Mouse (Mus musculus): ENCODE measurements around the gene Stpg1. TPM values are rescaled to one million over a fixed set of nuclear protein-coding genes. Genes with fewer than 3 reads are reported as not detected.

Stpg1 gene
- polyA plus RNA-seq, 1 experiment from 2014 or later = 0.65 TPM

GRCm38 (mm10) chr4:135581222-135581910 is 86.8 kb downstream of the Stpg1 start:
- H3K27ac ChIP-seq (replicated peaks; ENCODE audit: low read depth, low read length) = no peak overlapping the region
- no peak overlapping the region for H3K9ac ChIP-seq (ENCODE audit: low read depth, low read length)
- 0 out of 2 replicates have a peak, but pooled peaks cover 4% of the 10 kb centered on the region for H3K27me3 ChIP-seq (replicated peaks; ENCODE audit: control insufficient read depth, insufficient read depth, low read length)
- H3K36me3 ChIP-seq (ENCODE audit: control insufficient read depth, insufficient read depth, low read length) = no peaks in the 10 kb centered on the region
- H3K9me3 ChIP-seq (ENCODE audit: control insufficient read depth, low read length) = no peaks in the 10 kb centered on the region
- H3K4me2 ChIP-seq (ENCODE audit: low read depth, low read length) = no peak overlapping the region
- DNase-seq (ENCODE audit: low spot score) (no peak), ATAC-seq (ENCODE audit: low read depth) (no peak)
- WGBS = 25% methylated on average over 12 of the region's 12 CpGs
- H3K4me3 ChIP-seq (ENCODE audit: low read depth, low read length) = no peak overlapping the region
- 0 out of 2 replicates have a peak, but pooled peaks cover 3% of the 10 kb centered on the region for H3K4me1 ChIP-seq (ENCODE audit: control insufficient read depth, insufficient read depth, low read length)

DNA sequence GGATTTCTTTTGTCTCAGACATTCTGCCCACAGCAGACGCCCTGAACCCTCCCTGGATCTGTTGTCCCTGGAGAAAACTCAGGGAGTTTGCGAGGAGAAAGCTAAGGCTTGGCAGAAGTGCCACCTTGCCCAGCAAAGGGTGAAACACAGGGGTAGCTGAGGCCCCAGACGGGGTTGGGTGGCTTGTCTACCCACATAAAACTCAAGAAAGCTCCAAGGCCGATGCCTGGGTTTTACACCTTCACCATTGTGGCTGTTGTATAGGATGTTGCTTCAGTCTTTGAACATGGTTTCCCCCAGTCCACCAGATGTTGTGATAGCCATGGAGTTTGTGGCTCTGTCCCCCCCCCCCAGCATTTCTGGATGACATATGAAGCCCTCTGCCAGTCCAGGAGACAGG is 90.2 kb downstream of the Stpg1 start:
- peaks cover 8% of the 10 kb centered on the region for H3K4me1 ChIP-seq (ENCODE audit: control insufficient read depth, insufficient read depth, low read length)
- ATAC-seq (ENCODE audit: low read depth) (no peak), DNase-seq (ENCODE audit: low spot score) (no peak)
- H3K9ac ChIP-seq (ENCODE audit: low read depth, low read length) = no peak overlapping the region
- H3K27me3 ChIP-seq (replicated peaks; ENCODE audit: control insufficient read depth, insufficient read depth, low read length) = 0 out of 2 replicates have a peak, but pooled peaks cover 4% of the 10 kb centered on the region
- no peaks in the 10 kb centered on the region for H3K36me3 ChIP-seq (ENCODE audit: control insufficient read depth, insufficient read depth, low read length)
- H3K4me3 ChIP-seq (ENCODE audit: low read depth, low read length) = no peak overlapping the region
- 56% methylated on average over 4 of the region's 4 CpGs for WGBS
- no peak overlapping the region for H3K4me2 ChIP-seq (ENCODE audit: low read depth, low read length)
- H3K9me3 ChIP-seq (ENCODE audit: control insufficient read depth, low read length) = no peaks in the 10 kb centered on the region
- H3K27ac ChIP-seq (replicated peaks; ENCODE audit: low read depth, low read length) = no peak overlapping the region

Small RNA genes lying within 50 kb of the gene (microRNA-seq; reads per million reads assigned to microRNA genes)
- gene Gm25317 (ENCODE audit: borderline number of aligned reads) = not detected

Other genes starting within 250 kb of the Stpg1 start
- 97.5 and 100 TPM in 2 replicates for gene Clic4, start 222.0 kb upstream of the Stpg1 start, polyA plus RNA-seq (2014; fragmentation: Nextera tagmentation; extraction: Ambion mirVana)
- gene Srrm1, start 141.5 kb upstream of the Stpg1 start, polyA plus RNA-seq (2014; fragmentation: Nextera tagmentation; extraction: Ambion mirVana) = 159 and 163 TPM in 2 replicates
- 6.8 and 7.7 TPM in 2 replicates for gene Ncmap, start 96.6 kb upstream of the Stpg1 start, polyA plus RNA-seq (2014; fragmentation: Nextera tagmentation; extraction: Ambion mirVana)
- gene Rcan3, start 60.9 kb upstream of the Stpg1 start, polyA plus RNA-seq (2014; fragmentation: Nextera tagmentation; extraction: Ambion mirVana) = 12.7 and 14.7 TPM in 2 replicates
- gene Nipal3, start 248 bp downstream of the Stpg1 start, polyA plus RNA-seq (2014; fragmentation: Nextera tagmentation; extraction: Ambion mirVana) = 2.9 and 3.0 TPM in 2 replicates
- gene Grhl3, start 78.8 kb downstream of the Stpg1 start, polyA plus RNA-seq (2014; fragmentation: Nextera tagmentation; extraction: Ambion mirVana) = 13.3 and 21.3 TPM in 2 replicates
- 1.1 TPM in 2 replicates for gene Ifnlr1, start 191.5 kb downstream of the Stpg1 start, polyA plus RNA-seq (2014; fragmentation: Nextera tagmentation; extraction: Ambion mirVana)
- gene Il22ra1, start 233.4 kb downstream of the Stpg1 start, polyA plus RNA-seq (2014; fragmentation: Nextera tagmentation; extraction: Ambion mirVana) = 0.33 and 0.35 TPM in 2 replicates